Mouse (Mus musculus): ENCODE data around the gene Eed.

DNA sequence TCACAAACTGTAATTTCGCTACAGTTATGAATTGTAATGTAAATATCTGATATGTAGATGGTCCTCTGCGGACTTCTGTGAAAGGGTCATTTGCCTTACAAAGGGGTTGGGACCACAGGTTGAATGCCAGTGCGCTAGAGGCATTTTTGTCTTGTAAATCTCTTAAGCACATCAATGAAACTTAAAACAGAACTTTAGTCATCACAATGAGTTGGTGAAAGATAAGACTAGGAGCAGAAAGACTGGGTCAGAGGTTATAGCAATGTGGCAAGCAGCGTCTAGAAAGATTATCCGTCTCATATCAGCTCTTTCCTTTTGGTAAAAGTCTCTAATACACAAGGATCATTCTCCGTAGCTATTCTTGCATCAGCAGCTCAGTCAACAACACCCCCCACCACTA lies 44.2 kb upstream of the Eed start:
- TF ChIP-seq CTCF (IDR thresholded peaks at IDR 0.05; ENCODE audit: low read depth, low read length), result no peak
- no peak for TF ChIP-seq EP300 (IDR thresholded peaks at IDR 0.05; ENCODE audit: insufficient read depth, low read depth, low read length)
- no peak for TF ChIP-seq POLR2A (IDR thresholded peaks at IDR 0.05; ENCODE audit: insufficient read depth, low read length)
